Mouse (Mus musculus) heart, postnatal 4 days (tissue): ENCODE data around the gene Ajap1. TPM values are rescaled to one million over a fixed set of nuclear protein-coding genes. Genes with fewer than 3 reads are reported as not detected.

ENCODE experiments used
- DNase-seq: peaks from one replicate; pipeline ENCODE4 v3.0.0; 2021
- total RNA-seq, 2 experiments: library from RNA; stranded (reverse); gene quantifications; 2 replicates each; pipeline ENCODE4 v1.2.3; 2021

The Ajap1 gene
- total RNA-seq, 2 experiments from 2014 or later, result 0.09 to 0.50 TPM

DNA sequence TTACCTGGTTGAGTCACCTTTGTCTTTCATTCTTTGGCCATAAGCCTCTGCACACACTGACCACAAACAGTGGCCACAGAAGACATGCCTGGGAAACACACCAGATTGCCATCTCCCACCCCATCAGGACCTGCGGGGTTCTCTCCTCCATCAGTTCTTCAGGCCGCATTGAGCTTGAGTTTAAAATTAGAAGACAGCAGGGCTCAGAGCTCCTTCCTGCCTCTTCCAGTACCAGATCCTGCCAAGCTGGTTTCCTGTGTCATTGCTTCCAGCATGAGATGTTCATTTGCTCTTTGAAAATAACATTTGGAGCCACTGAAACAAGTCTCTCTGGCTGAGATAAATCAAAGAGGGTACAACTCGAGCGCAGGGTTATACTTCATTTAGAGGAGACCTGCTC lies 126.4 kb downstream of the Ajap1 start:
- DNase-seq, result no peak

DNA sequence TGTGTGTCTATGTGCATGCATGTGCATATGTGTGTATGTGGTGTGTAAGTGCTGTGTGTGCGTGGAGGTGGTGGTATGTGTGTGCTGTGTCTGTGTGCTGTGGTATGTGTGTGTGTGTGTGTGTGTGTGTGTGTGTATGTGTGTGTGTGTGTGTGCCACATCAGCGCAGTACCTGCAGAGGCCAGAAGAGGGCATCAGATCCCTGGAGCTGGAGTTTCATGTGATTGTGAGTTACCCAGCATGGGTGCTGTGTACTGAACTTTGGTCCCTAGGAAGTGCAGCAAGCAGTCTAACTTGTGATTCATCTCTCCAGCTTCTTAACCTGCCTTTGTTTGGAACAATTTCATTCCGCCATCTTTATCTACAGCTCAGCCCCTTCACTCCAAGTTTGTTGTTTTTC lies 137.6 kb downstream of the Ajap1 start:
- no peak for DNase-seq

DNA sequence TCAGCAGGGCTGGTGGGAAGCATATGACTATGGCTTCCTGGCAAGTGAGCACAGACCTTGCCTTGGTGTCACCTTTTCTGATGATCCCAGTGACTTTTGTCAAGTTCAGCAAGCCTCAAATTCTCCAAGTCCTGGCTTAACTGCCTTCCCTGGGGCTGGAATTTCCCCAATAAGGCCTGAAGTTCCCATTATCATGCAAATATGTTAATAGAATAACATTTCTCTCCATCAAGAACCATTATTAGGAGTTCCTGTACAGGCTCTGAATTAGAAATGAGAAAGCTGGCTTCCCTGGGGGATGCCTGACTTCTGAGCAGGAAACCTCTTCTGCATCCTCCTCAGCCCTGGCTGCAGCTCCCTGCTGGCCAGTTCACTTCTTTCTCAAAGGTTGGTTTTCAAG lies 141.7 kb downstream of the Ajap1 start:
- DNase-seq, result no peak

DNA sequence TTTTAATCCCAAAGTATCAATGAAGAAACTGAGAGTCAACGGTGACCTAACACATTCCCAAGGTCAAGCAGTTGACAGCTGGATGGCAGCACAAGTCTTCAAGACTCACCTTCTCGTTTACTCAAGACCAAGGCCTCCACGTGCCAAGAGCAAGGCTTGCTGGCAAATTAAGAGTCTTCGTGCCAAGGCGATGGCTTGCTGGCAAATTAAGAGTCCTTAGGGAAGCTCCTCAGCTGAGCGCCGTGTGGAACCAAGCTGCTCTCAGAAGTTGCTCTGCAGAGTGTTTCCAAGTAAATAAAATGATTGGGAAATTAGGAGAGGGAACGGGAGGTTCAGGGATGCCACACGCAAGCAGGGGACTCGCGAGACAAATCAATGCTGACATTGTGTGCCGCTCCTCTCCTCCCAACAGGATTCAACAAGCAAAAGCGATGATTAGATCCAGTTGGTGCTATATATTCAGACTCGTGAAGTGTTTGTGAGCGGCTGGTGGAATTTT lies 147.3 kb downstream of the Ajap1 start:
- no peak for DNase-seq

DNA sequence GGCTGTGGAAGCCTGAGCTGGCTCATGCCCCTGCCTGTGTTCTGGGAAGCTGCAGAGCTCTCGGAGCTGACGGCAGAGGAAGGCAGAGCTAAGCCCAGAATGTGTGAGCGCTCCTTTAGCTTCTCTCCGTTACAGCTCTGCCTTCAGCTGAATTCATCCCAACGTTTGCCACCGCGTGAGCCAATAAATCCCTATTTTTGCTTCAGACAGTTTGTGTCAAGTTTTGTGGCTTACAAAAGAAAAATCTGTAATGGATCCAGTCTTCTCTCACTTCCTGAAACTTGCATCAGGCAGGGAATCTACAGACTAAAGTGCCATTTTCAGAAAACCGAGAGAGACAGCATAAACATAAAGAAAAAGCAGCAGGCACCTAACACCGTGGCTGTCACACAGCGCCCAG lies 154.8 kb downstream of the Ajap1 start:
- DNase-seq, result no peak
